Mouse (Mus musculus): ENCODE measurements around the gene Hivep3. TPM values are rescaled to one million over a fixed set of nuclear protein-coding genes. Genes with fewer than 3 reads are reported as not detected.

Gene Hivep3
- polyA plus RNA-seq, 1 experiment = 5.4 TPM

DNA sequence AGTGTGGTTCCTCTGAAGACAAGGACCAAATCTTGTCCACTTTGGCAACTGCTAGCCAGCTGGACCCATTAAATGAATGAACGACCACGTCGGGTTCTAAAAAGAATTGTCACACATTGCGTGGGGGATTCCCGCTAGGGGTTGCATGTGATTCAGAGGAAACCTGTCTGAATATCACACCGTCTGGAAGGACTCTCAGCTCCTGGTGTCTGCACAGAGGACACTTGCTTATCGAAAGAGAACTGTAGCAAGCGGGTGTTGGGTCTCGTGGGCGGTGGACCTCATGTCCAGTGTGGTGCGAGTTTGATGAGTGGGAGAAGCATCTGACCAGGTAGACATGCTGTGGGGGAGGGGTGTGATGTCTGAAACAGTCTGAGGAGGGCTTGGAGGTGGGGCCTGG, 329.2 kb downstream of the Hivep3 start:
- DNase-seq (ENCODE audit: low read depth, low spot score) = no peak
- 91% methylated on average over 11 of the region's 11 CpGs for WGBS

DNA sequence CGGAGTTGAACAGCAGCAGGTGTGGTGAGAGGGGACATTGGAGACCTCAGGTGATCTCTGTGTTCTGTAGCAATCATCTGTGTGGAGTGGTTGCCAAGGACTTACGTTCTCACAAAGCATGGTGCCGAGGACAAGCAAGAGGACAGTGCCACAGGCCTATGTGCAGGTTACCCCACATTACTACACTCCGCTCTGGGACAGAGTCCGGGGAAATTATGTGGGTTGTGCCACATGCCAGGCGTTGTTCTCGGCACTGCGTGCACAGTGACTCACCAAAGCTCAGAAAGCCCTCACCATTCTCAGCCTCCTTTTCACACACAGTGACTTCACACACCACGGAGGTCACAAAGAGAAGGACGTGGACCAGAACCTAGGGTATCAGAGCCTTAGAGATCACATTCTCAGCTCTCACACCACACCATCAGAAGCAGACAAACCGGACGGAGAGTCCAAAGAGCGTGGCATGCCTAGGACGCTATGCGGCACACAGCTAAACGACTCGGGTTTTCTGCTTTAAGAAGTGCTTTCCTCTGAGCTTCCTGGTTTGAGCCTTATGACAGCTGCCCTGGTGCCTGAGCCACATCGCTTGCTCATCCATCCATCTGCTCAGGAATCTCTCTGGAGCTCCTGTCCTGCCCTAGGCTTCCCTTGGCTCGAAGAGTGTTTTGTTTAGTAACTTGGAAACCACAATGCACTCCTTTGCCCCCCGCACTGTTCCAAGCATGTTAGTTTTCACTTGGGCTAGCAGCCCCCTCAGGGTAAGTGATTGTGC, 330.0 kb downstream of the Hivep3 start:
- WGBS = 59% methylated on average over 20 of the region's 20 CpGs
- no peak for DNase-seq (ENCODE audit: low read depth, low spot score)

DNA sequence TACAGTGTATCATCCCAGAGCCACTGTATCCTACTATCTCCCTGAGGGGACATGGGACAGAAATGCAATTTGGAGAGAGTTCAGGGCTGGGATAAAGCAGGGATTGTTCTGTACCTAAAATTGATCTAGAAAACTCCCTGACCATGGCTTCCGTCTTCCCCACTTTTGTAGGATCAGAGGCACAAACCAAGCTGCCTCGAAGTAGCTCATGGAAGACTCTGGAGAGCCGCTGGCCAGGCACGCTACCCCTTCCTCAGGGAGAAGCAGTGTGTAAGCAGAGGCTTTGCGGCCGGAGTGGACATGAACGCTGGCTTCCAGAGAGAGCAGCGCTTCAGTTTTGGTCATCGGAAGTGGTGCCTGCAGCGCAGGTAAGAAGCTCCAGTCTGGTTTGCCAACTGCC, 331.1 kb downstream of the Hivep3 start, which contains the start of gene AL607142.1:
TSS of gene AL607142.1 (plus strand) at position 301 of the 400 bp plus-strand sequence.
- 94% methylated on average over 10 of the region's 10 CpGs for WGBS
- no peak for DNase-seq (ENCODE audit: low read depth, low spot score)

DNA sequence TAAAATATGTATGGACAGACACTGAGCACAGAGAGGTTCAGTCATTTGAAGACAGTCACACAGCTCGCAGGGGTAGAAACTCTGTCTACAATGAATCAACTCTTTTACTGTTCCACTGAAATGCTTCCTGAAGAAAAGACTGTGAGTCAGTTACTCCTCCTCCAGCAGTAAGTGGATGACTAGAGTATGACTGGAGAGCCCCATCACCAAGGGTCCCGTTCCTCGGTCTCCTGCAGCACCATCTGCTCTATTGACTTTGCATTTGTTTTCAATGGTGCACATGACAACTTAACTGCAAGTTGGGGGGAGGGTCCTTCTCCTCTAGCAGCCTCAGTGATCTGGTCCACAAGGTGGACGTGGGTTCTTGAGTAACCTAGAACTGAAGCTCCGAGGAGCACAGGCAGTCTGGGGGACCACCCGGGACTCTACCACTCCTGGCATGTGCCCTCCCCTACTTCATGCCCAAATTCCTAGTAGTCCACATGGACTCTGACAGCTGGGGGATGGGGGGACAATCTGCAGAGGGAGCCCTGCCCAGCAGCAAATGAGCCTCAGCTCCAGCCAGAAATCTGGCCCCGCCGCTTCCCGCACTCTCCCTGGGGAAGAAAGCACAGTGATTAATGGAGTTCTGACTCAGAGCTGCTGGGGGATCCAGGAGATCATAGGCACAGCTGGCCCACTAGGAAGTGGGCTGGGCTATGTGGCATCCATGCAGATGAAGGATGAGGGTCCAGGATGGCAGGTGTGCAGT, 333.4 kb downstream of the Hivep3 start:
- DNase-seq (ENCODE audit: low read depth, low spot score) = no peak
- WGBS = 58% methylated on average over 9 of the region's 9 CpGs

DNA sequence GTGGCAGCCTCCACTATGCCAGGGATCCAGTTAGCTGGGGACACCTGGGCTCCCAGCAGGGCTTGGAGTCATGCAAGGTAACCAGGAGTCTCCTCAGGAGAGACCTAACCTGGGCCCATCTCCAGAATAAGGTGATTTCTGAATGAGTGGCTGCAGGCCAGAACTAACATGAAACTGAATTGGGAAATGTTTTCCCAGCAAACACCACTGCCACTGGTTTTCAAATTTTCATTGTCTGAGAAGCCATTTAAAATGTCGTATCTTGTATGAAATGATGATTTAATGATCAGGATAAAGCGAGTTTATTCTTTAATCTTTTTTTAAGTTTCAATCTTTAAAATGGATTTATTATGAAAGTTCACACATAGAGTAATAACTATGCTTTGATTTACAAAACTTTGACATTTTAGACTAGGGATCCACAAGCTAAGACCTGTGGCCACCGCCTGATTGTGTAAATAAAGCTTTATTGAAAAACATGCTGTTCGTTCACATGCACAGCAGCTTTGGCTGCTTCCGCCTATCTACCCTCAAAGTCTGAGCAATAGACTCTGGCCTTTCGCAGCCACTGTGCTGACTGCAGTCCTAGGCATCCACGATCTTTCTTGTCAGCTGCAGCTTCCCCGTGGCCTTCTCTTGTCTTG, 334.1 kb downstream of the Hivep3 start:
- WGBS = 52% methylated on average over 8 of the region's 8 CpGs
- DNase-seq (ENCODE audit: low read depth, low spot score) = no peak

DNA sequence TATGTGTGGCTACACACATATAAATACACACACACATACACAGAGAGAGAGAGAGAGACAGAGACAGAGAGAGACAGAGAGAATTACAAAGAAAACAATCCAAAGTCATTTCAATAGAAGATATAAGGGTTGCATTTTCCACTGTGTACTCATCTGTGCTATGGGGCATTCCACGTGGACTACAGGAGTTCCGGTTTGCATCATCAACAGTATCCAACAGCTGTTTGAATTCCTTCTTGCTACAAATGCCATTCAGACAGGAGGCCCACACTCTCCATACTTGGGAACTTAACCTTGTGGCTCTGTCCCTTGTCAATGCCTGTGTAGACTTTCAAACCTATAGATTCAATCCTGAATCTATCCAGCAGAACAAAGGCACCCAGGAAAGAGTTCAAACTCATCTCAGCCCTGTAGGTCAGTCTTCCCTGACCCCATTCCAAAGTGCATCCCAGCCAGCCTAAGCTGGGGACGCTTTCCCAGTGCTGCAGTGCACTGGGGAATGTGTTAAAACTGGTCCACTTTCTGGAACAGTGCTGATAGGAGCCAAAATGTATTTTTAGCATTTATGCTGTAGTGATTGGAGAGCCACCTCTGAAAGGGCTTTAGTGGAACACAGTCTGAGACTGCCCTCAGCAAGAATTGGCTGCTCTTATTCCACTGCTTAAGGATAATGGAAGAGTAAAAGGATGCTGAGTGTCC, 335.4 kb downstream of the Hivep3 start:
- WGBS = 69% methylated on average over 3 of the region's 3 CpGs
- DNase-seq (ENCODE audit: low read depth, low spot score) = no peak

DNA sequence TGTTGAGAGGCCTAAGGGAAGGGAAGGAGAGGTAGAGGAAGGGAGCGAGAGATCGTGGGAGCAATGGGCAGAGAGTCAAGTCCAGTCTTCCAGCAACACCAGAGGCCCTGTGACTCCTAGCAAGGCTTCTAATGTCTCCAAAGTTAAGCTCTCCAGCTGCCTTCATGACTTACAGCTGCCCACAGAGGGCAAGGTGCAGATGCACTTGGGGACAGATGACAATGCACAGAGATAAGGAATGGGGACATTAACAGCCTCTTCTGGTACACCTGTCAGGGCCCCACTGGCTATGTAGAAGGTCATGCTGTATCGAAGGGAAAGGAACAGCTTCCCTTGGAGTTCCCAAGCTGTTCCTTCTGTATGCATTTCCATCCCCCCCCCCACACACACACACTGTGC, 336.0 kb downstream of the Hivep3 start:
- WGBS = 47% methylated on average over 3 of the region's 3 CpGs

DNA sequence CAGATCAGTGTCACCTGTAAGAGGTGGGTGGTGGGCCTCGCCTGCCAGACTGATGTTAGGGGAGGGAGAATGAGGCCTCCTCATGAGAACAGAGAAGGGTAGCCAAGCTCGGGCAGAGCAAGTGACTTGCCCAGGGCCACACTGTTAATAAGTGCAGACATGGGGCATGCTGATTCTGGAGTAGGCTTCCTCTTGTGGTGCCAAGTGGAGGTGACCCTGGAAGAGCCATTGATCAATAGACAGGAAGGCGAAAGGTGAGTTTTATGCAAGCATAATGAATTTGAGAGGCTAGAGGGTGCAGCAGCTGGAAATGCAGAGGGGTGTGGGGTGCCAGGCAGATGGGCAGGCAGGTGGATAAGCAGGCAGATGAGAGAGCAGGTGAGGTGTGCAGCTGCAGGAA, 337.8 kb downstream of the Hivep3 start:
- 42% methylated on average over 3 of the region's 3 CpGs for WGBS
- DNase-seq (ENCODE audit: low read depth, low spot score) = no peak

More for the DNA sequence above, 336.0 kb downstream of the Hivep3 start:
- DNase-seq (ENCODE audit: low read depth, low spot score) = no peak

DNA sequence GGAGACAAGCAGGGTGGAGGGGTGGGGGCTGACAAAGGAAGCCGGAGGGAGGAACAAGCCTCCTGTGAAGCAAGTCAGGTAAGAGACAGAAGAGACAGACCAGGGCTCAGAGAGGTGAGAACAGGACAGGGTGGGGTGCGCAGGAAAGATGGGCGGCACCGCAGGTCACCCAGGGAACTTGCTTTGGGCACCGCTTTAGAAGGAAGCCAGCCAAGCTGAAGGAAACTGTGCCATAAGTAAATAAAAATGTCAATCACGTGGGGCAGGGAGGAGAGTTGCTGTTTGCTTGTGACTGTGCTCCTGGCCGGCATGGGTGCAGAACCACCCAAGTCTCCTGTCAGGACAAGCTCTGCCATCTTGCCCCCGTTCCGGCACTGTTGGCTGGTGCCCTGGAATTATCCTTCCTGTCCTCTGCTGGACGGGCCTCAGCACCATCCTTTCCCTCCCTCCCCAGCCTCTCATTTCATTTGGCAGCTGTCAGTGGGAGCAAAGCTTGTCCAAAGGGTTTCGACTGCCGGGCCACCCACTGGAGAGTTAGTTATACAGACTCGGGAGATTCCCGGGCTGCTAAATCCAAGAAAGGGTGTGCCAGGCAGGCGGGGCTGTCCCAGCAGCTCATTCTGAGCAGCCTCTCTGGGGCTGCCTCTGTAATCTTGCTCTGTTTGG, 338.4 kb downstream of the Hivep3 start:
- 14% methylated on average over 15 of the region's 15 CpGs for WGBS
- DNase-seq (ENCODE audit: low read depth, low spot score) = peak; percentile 67

DNA sequence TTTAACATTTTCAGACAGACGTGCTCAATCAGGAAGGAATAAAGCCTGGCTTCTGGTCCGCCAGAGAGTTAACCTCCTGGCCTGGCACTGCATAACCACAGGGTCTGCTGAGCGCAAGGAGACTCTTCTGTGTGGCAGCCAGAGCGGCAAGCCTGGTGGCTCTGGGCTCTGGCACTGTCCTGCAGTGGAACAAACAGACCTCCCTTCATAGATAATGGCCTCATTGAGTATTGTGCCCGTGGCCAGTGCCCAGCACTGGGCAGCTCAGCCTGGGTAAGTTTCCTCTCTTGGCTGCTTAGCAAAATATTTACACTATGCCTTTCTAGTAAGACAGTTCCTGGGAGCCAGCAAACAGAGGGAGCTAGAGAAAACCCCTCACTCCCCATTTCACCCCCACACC, 340.5 kb downstream of the Hivep3 start:
- 51% methylated on average over 5 of the region's 5 CpGs for WGBS
- no peak for DNase-seq (ENCODE audit: low read depth, low spot score)

DNA sequence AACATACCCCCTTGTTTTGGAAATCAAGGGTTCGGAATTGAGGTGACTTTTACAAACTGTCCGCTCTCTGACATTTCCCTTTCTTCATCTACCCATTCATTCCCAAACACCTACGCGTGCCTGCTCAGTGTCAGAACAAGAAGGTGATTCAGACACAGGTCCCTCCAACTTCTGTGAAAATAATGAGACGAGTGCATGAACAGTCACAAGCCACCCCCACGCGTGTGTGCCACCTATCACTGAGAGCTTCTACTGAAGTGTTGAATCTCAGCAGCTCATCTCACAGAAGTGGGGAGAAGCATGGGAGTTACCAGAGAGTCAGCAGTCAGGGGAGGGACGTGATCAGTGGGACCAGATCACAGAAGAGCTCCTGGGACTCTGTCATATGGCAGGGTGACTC, 343.7 kb downstream of the Hivep3 start:
- no peak for DNase-seq (ENCODE audit: low read depth, low spot score)
- 93% methylated on average over 8 of the region's 8 CpGs for WGBS

DNA sequence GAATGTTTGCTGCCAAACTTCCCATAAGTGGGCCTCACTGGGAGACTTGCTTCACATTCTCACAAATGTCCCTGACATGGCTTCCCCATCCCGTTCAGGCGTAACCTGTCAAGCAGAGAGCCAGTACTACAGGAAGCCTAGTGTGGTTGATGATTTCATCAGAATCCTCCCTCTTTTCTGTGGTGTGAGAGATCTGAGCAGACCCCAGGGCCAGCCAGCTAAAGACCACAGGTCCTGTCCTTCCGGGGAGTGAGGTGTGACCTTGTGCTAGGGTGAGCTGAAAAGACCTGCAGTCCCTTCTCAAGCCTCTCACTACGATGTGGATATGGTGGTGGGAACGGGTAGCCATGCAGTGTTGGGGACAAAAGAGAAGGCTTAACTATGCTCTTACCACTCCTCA, 348.9 kb downstream of the Hivep3 start:
- 93% methylated on average over 5 of the region's 5 CpGs for WGBS
- DNase-seq (ENCODE audit: low read depth, low spot score) = no peak

DNA sequence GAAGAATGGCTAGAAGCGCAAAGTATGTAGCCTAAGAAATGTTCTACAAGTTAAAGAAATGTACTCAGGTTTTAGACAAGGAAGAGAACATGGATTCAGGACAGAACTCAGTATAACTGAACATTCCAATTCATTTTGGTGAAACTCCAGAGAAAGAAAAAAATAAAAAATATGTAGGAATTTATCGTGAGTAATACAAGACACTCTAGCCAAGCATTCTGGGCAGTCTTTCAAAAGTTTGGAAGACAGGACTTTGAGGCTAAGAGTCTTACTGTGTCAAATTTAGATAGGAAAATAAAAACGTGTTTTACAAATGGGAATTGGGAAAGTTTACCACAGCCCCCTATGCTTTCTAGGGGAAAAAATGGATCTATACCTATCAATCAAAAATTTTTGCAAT, 350.1 kb downstream of the Hivep3 start:
- 79% methylated on average over 3 of the region's 3 CpGs for WGBS
- DNase-seq (ENCODE audit: low read depth, low spot score) = no peak

DNA sequence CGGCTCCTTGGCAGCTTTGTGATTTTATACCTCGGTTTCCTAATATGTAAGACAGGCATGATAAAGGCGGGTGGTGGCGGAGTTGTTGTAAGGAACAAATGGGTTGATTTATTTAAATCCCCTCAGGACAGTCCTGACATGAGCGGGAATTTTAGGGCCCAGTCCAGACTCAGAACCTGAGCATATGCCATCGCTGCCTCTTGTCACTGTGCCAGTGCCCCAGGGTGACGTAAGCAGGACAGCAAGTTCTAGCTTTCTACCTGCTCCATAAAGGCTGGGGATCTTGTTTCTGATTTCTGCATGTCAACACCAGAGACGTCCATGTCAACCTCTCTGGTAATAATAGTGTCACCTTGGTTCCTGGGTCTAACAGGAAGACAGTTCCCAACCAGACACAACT, 356.0 kb downstream of the Hivep3 start:
- DNase-seq (ENCODE audit: low read depth, low spot score) = no peak
- WGBS = 89% methylated on average over 8 of the region's 8 CpGs

DNA sequence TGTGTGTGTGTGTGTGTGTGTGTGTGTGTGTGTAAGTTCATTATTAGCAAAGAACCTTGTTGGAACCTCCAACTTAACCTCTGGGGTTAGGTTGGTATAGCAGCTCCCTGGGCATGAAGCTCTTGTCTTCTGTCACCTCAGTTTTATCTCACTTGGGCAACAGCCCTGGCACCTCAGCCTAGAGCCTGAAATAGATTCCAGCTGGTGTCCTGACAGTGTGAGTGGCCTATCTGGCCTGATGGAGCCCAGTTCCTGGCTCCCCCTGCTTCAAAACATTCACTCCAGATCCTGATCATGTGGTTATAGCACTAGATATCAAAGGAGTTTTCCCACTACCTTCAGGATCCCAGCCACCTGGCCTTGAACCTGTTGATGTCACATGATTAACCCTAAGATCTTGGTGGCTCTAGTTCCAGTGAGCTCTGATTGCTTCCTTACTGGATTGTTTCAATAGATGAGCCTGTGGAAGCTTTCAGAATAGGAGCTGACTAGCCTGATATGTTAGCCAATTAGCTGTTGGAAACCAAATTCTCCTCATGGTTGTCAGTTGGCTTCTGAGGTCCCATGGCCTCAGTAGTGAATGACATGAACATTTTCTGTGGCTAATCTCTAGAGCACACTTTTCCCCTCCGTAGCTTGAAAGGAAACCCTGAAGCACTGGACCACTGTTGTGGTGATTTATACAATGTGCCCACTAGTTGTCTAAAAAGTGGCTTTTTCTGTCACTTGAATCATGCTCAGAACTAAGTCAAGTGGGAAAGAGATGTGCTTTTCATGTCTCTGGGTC, 358.6 kb downstream of the Hivep3 start:
- 98% methylated on average over 1 of the region's 1 CpGs for WGBS
- DNase-seq (ENCODE audit: low read depth, low spot score) = no peak

DNA sequence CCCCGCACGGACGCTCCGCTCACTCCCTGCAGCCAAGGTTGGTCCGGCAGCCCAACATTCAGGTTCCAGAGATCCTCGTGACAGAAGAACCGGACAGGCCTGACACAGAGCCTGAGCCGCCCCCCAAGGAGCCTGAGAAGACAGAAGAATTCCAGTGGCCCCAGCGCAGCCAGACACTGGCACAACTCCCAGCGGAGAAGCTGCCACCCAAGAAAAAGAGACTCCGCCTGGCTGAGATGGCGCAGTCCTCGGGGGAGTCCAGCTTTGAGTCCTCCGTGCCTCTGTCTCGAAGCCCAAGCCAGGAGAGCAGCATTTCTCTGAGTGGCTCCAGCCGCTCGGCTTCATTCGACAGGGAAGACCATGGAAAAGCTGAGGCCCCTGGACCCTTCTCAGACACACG, 363.4 kb downstream of the Hivep3 start:
- WGBS = 95% methylated on average over 19 of the region's 19 CpGs
- no peak for DNase-seq (ENCODE audit: low read depth, low spot score)

DNA sequence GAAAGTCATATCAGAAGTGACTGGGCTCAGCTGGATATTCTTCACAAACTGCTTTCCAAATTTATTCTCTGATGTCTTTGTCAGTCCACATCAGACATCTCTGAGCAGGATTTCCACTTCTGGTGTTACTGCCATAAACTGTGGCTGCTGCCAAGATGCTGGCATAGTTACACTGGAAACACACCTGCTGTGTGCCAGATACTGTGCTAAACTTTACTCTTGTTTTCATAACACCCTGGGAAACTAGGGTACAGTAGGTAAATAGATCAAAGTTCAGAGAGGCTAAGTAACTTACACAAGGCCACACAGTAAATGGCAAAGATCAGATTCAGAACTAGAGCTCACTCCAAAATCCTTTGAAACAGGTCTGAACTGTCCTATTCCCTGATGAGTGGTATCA, 367.6 kb downstream of the Hivep3 start:
- peak; percentile 32 for DNase-seq (ENCODE audit: low read depth, low spot score)

DNA sequence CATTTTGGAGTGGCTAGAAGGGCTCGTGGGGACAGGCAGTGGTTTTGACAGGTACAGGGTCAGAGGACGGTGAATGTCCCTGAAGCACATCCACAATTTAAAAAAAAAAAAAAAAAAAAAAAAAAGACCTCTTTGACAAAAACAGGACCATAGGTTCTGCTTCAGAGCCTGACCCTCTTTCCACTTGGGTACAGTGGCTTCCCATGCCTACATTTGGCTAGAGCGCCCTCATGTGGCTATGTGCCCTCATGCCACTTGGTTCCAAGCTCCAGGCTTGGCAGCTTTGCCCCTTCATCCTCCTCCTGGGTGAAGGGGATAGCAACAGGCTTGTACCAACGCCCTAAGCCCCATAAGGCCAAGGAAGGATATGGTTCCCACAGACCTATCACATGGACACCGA, 371.0 kb downstream of the Hivep3 start:
- peak; percentile 35 for DNase-seq (ENCODE audit: low read depth, low spot score)
- 54% methylated on average over 5 of the region's 5 CpGs for WGBS

DNA sequence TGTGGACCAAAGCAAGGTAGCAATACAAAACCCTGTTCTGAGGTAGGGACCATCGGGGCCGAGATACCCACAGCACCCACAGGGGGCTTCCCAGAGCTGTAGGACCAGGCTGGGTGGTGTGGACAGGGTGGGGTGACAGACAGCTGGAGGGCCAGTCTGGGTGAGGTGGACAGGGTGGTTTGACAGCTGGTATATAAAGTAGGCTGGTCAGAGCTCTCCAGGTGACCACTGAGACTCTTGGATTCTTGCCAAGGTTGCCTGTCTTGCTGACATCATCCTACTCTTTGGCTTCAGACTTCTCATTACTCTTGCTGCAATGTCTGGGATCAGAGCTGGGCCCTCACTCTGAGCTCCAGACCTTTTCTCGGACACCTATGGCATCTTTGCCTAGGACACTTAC, 372.8 kb downstream of the Hivep3 start:
- WGBS = 95% methylated on average over 3 of the region's 3 CpGs
- no peak for DNase-seq (ENCODE audit: low read depth, low spot score)

Data from large intestine, adult 2 months (tissue).